Mouse (Mus musculus) G1E (cell line): ENCODE measurements around the gene Pgbd5.

Experiments
- CTCF ChIP-seq: IDR thresholded peaks from 2 replicates; pipeline ENCODE4 v1.5.1; 2012; ENCODE audit warnings: low read depth, low read length, inconsistent platforms, mixed read lengths
- GATA1 ChIP-seq: IDR thresholded peaks from 2 replicates; pipeline ENCODE4 v1.6.1; 2012; ENCODE audit warnings: borderline replicate concordance, low read length, inconsistent platforms, mixed read lengths
- GATA2 ChIP-seq: IDR thresholded peaks from 2 replicates; pipeline ENCODE4 v1.6.1; 2012; ENCODE audit warnings: low read depth, low read length, inconsistent platforms, borderline replicate concordance
- POLR2AphosphoS5 ChIP-seq: IDR thresholded peaks from 2 replicates; pipeline ENCODE4 v1.6.1; 2012; ENCODE audit warnings: low read depth, low read length, inconsistent platforms; ENCODE audit not compliant: insufficient replicate concordance
- TAL1 ChIP-seq: conservative IDR thresholded peaks from 2 replicates; pipeline ENCODE4 v1.6.1; 2012; ENCODE audit warnings: low read depth, low read length, inconsistent platforms, mixed read lengths

GRCm38 (mm10) chr8:124476701-124477100 is 37.2 kb upstream of the Pgbd5 start:
- no peak for TF ChIP-seq CTCF
- no peak for TF ChIP-seq TAL1
- TF ChIP-seq GATA2 = no peak
- no peak for TF ChIP-seq GATA1
- TF ChIP-seq POLR2AphosphoS5 = no peak
